Mouse (Mus musculus): ENCODE measurements around the gene Ssbp2.

Gene Ssbp2

GRCm38 (mm10) chr13:91723736-91724119 is 263.6 kb downstream of the Ssbp2 start:
- no peak for DNase-seq (ENCODE audit: low read depth, low spot score)

DNA sequence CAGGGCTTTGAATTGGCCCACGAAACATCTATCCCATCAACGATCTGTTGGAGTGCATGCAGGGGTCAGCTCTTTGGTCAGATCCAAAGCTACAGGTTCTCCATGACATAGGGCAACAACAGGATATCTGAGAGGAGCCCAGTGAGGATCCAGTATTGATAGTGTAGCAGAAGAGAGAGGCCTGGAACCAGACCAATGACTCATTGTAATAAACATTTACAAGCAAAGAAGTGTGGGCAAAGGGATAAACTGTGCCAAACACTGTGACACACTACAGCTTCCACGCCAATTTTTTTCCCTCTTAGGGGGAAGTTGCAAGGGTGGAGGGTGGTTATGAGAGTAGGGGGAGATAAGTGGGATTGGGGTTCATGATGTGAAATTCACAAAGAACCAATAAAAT is 264.1 kb downstream of the Ssbp2 start:
- no peak for DNase-seq (ENCODE audit: low read depth, low spot score)

DNA sequence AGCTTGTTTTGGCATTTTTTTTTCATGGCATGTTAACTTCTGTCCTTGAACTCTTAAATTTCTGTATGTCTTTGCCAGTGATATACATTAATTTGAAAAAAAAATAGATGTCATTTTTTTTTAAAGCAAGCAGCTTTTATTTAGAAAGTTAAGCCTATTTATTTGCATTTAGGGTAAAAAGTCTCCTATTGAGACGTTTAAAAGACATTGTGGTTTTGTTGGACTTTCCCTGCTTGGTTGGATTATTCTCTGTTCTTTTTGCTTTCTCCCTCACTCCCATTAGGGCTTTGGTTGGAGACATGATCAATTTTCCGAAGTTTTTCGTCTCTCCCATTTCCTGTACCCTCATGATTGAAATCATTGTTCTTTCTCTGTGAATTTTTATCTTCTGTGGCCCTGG is 265.0 kb downstream of the Ssbp2 start:
- DNase-seq (ENCODE audit: low read depth, low spot score): no peak

GRCm38 (mm10) chr13:91727899-91728298 is 267.8 kb downstream of the Ssbp2 start:
- no peak for DNase-seq (ENCODE audit: low read depth, low spot score)

- no peak for DNase-seq (ENCODE audit: low read depth, low spot score)
These were observed 277.1 kb downstream of the Ssbp2 start for GRCm38 (mm10) chr13:91737191-91737590.

GRCm38 (mm10) chr13:91740851-91741250 is 280.8 kb downstream of the Ssbp2 start:
- no peak for DNase-seq (ENCODE audit: low read depth, low spot score)

GRCm38 (mm10) chr13:91741280-91742047 is 281.4 kb downstream of the Ssbp2 start, which contains the start of gene Acot12:
Acot12 (plus strand) TSS chr13:91741512.
- no peak for DNase-seq (ENCODE audit: low read depth, low spot score)

GRCm38 (mm10) chr13:91743180-91743579 is 283.1 kb downstream of the Ssbp2 start:
- no peak for DNase-seq (ENCODE audit: low read depth, low spot score)

DNA sequence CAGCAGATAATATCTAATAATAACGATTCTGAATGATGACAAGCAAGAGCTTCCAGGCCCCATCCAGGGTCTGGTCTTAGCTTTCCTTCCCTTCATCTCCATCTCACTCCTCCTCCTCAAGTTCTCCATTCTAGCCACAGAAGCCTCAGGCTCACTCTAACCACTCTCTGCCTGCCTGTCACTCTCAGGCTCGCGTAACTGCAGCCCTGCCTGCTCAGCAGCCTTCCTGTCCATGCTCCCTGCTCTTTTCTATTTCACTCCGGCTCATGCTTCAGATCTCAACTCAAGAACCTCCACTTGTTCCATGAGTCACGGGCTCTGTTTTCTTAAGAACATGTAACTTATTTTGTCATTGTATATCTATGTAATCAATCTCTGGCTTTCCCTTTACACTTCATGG is 286.4 kb downstream of the Ssbp2 start:
- DNase-seq (ENCODE audit: low read depth, low spot score): no peak

- DNase-seq (ENCODE audit: low read depth, low spot score): no peak
These were observed 288.3 kb downstream of the Ssbp2 start for GRCm38 (mm10) chr13:91748401-91748800.

GRCm38 (mm10) chr13:91749981-91750380 is 289.9 kb downstream of the Ssbp2 start:
- DNase-seq (ENCODE audit: low read depth, low spot score): no peak
